12 mouse cellular contexts compared by ENCODE assay signal in the genomic region with DNA sequence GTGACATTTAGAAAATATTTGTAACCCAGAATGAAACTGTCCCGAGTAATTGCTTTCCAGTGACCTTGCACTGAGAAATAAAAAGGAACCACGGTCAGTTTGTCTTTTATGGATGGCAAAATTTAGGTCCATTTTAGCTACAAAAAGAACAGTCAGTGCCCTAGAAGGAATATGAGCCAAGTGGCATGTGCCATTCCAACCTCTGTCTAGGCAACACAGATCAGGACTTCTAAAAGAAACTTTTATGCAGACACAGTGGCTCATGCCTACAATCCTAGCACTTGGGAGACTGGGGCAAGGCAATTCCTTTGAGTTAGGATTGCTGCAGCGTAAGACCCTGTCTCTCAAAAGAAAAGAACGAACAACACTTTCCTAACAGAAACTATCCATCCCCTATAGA.
"Had no signal": no experiment of that assay in that cellular context is flagged by ENCODE, and none has a peak within 500 bp of the region (broad histone marks: within the 10 kb centered on the region; RNA-seq: fewer than 3 reads in every experiment).

No protein-coding gene starts in this region.

- H3K27me3 ChIP-seq: limb, embryonic 15.5 days; neural tube, embryonic 12.5 days; stomach, embryonic 15.5 days had no signal

- DNase-seq: midbrain, embryonic 14.5 days; retina, postnatal 1 day; right cerebral cortex, postnatal 4 days; thymus, postnatal 4 days had no signal

- H3K9me3 ChIP-seq: limb, embryonic 15.5 days; stomach, embryonic 15.5 days had no signal

- ATAC-seq: inflammation-experienced regulatory T-cells, adult 6 months had no signal

- H3K27ac ChIP-seq: left cerebral cortex, adult 2 months; liver, embryonic 14.5 days; midbrain, embryonic 10.5 days; neural tube, embryonic 12.5 days had no signal

- H3K4me3 ChIP-seq: left cerebral cortex, adult 2 months; limb, embryonic 15.5 days; midbrain, embryonic 10.5 days; myocyte; neural tube, embryonic 12.5 days; stomach, embryonic 15.5 days had no signal

- H3K4me1 ChIP-seq: midbrain, embryonic 10.5 days; neural tube, embryonic 12.5 days had no signal

- H3K4me2 ChIP-seq: limb, embryonic 15.5 days; neural tube, embryonic 12.5 days; stomach, embryonic 15.5 days had no signal

- H3K9ac ChIP-seq: limb, embryonic 15.5 days; liver, embryonic 14.5 days; neural tube, embryonic 12.5 days; stomach, embryonic 15.5 days had no signal
